Mouse (Mus musculus) forebrain, embryonic 13.5 days (tissue): ENCODE measurements around the gene Prlh. TPM values are rescaled to one million over a fixed set of nuclear protein-coding genes. Genes with fewer than 3 reads are reported as not detected.

Source experiments
- polyA plus RNA-seq: library from polyadenylated mRNA; unstranded; fragments of >200 nt; fragmentation: Nextera tagmentation; extraction: Ambion mirVana; gene quantifications from 2 replicates; pipeline ENCODE4 v1.2.1, GENCODE M21; 2015

Prlh gene
- polyA plus RNA-seq, 1 experiment from 2014 or later = not detected

Other genes starting within 250 kb of the Prlh start
- 2.2 and 2.3 TPM in 2 replicates for gene Col6a3, start 109.1 kb upstream of the Prlh start, polyA plus RNA-seq
- 0.04 and 0.09 TPM in 2 replicates for gene Mlph, start 38.0 kb upstream of the Prlh start, polyA plus RNA-seq
- not detected in 2 replicates for gene Rab17, start 16.6 kb downstream of the Prlh start, polyA plus RNA-seq
- gene Lrrfip1, start 45.6 kb downstream of the Prlh start, polyA plus RNA-seq = 21.6 and 22.1 TPM in 2 replicates
- gene Rbm44, start 192.0 kb downstream of the Prlh start, polyA plus RNA-seq = 0.11 and 0.12 TPM in 2 replicates
- 0.31 and 0.59 TPM in 2 replicates for gene Ramp1, start 226.7 kb downstream of the Prlh start, polyA plus RNA-seq